ENCODE assay signal across 15 mouse cellular contexts in the genomic region with DNA sequence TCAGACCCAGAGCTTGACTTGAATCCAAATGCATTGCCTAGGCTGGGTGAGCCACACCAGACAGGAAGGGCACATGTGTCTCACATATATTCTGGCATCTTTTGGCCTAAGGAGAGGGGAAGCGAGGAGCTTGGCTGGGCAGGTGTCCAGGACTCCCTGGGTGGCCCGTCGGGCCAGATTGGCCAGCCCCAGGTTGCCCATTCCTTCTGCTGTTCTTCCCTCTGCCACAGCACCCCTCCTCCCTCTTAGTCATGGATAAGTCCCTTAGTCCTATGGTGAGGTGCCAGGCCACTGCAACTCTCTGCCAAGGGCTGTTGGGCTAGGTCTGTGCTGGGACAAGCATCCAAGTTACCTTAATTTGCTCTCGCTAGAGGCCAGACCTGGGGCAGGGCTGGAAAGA. TPM values are rescaled to one million over a fixed set of nuclear protein-coding genes. Genes with fewer than 3 reads are reported as not detected.
DNase-seq lines count a peak whose midpoint lies in the region.
"Had no signal": no experiment of that assay in that cellular context is flagged by ENCODE, and none has a peak within 500 bp of the region (broad histone marks: within the 10 kb centered on the region; RNA-seq: fewer than 3 reads in every experiment).

No protein-coding gene starts in this region.

- peak; percentile 31 for DNase-seq in adrenal gland, postnatal 25 days
- DNase-seq in adrenal gland, postnatal 36 days: no peak
- DNase-seq in NIH3T3 (ENCODE audit: low read depth): peak; percentile 51
- DNase-seq in cerebellum, adult 18-20 months: peak; percentile 95 to 96
- DNase-seq in cerebellum, postnatal 14 days: peak; percentile 99 to 100
- no peak for DNase-seq in right cerebral cortex, postnatal 10 days (ENCODE audit: low spot score in 2 of 2)
- DNase-seq in lung, postnatal 14 days: no peak
- no peak for DNase-seq in adrenal gland, adult (ENCODE audit: inconsistent age in 2 of 2, low spot score in 1 of 2)
- DNase-seq: embryo, embryonic 11 days; gastrocnemius, adult 2 months; heart, postnatal 4 days; kidney, postnatal 4 days; liver; thymus, adult 2 months had no signal

RNA-seq across cellular contexts. Expression of a gene that starts 2.6 kb away (rescaled TPM):
- not detected in 2 replicates for total RNA-seq in adrenal gland, postnatal 25 days (2021)
- not detected for total RNA-seq in adrenal gland, postnatal 36 days (2021)
- total RNA-seq: adrenal gland, adult 18-20 months; gastrocnemius, adult 2 months; heart, postnatal 4 days had no signal

RNA-seq across cellular contexts. Expression of a gene that starts 13.1 kb away (rescaled TPM):
- 0.67 and 1.2 TPM in 2 replicates for total RNA-seq in adrenal gland, postnatal 25 days (2021)
- under 1 TPM; 0.40 to 0.53 TPM for total RNA-seq in adrenal gland, postnatal 36 days (2021)
- total RNA-seq: heart, postnatal 4 days had no signal

Comparison
In these comparisons a context has a peak if more than half of its experiments do, and no peak if none do; other contexts are left out.
1. DNase-seq: peak in adrenal gland, postnatal 25 days (single experiment), NIH3T3 (single experiment), cerebellum, adult 18-20 months (2 of 2) and cerebellum, postnatal 14 days (2 of 2); none in adrenal gland, postnatal 36 days (0 of 2), right cerebral cortex, postnatal 10 days (0 of 2), lung, postnatal 14 days (single experiment) and adrenal gland, adult (0 of 2).